Mouse (Mus musculus): ENCODE data around the gene Fbxo44. TPM values are rescaled to one million over a fixed set of nuclear protein-coding genes. Genes with fewer than 3 reads are reported as not detected.

Fbxo44 gene
- polyA plus RNA-seq, 1 experiment from 2014 or later: 104 TPM

DNA sequence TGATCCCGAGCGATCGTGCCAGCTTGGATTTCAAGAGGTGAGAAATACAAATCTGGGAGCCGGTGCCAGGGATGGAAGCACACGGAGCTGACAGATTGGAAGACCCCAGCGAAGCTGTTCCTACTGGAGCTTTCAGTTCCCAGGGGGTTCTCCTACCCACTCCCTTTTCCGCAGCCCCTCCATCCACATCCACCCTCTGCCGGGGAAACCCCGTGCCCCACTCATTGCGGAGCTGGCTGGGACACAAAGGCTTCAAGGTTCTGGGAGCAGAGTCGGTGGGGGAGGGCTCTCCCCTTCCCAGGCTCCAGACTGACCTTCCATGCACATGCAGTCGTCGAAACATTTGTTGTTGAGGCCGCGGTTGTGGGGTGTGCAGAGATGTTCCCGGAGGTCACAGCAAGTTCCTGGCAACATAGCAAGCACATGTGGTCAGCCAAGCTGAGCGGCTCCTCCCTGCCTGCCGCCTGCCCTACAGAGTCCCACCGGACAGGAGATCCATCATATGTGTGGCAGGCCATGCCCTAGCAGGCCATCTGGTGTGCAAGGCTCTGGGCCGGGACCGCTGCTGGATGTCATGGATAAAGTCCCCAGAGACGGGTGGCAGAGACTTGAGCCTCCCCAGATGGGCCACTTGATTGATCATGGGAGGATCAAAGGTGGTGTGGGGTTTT, 52.5 kb downstream of the Fbxo44 start:
- H3K4me1 ChIP-seq: peaks cover 14% of the 10 kb centered on the region
- no peak overlapping the region for H3K9ac ChIP-seq (replicated peaks)
- H3K9me3 ChIP-seq (replicated peaks): no peaks in the 10 kb centered on the region
- H3K27ac ChIP-seq (replicated peaks): no peak overlapping the region
- no peak overlapping the region for H3K4me2 ChIP-seq
- H3K27me3 ChIP-seq (replicated peaks): no peaks in the 10 kb centered on the region
- peaks cover 3% of the 10 kb centered on the region; the same call in 1 of the 2 replicates for H3K36me3 ChIP-seq
- no peak; the same call in 1 of the 2 replicates for ATAC-seq (ENCODE audit: low FRiP score)
- 38% methylated on average over 22 of the region's 22 CpGs for WGBS
- H3K4me3 ChIP-seq (replicated peaks): no peak overlapping the region

DNA sequence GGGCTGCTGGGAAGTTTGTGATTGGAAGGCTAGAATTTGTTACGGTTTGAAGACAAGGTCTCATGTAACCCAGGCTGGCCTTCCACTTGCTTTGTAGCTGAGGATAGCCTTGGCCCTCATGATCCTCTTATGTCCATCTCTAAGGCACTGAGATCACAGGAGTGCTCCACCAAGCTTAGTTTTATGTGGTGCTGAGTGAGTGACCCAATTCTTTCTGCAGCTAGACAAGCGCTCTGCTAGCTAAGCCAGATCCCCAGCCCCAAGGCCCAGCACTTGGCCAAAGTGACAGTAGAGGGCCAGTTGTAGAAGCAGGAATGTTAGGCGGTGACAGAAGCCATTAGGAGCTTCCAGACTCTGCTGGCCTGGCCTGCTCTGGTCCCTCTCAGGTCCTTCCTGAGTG, 56.1 kb downstream of the Fbxo44 start:
- H3K4me1 ChIP-seq: peaks cover 25% of the 10 kb centered on the region
- H3K4me3 ChIP-seq (replicated peaks): no peak overlapping the region
- H3K36me3 ChIP-seq: no peaks in the 10 kb centered on the region
- no peak overlapping the region for H3K4me2 ChIP-seq
- no peak overlapping the region for H3K9ac ChIP-seq (replicated peaks)
- no peak for ATAC-seq (ENCODE audit: low FRiP score)
- H3K9me3 ChIP-seq (replicated peaks): no peaks in the 10 kb centered on the region
- H3K27me3 ChIP-seq (replicated peaks): no peaks in the 10 kb centered on the region
- no peak overlapping the region for H3K27ac ChIP-seq (replicated peaks)
- 88% methylated on average over 3 of the region's 3 CpGs for WGBS

Small RNAs within 50 kb of the gene (microRNA-seq; reads per million reads assigned to microRNA genes)
- gene Mir7022: not detected

Other genes starting within 250 kb of the Fbxo44 start
- gene Plod1, start 223.7 kb downstream of the Fbxo44 start, polyA plus RNA-seq (2015; fragmentation: Nextera tagmentation; extraction: Ambion mirVana): 29.2 and 31.8 TPM in 2 replicates
- 11.5 and 13.5 TPM in 2 replicates for gene 2510039O18Rik, start 219.6 kb downstream of the Fbxo44 start, polyA plus RNA-seq (2015; fragmentation: Nextera tagmentation; extraction: Ambion mirVana)
- 0.33 TPM in 1 of 2 replicates, not detected in the other for gene Nppb, start 174.7 kb downstream of the Fbxo44 start, polyA plus RNA-seq (2015; fragmentation: Nextera tagmentation; extraction: Ambion mirVana)
- 1.6 and 1.7 TPM in 2 replicates for gene Nppa, start 159.8 kb downstream of the Fbxo44 start, polyA plus RNA-seq (2015; fragmentation: Nextera tagmentation; extraction: Ambion mirVana)
- 28.0 and 29.0 TPM in 2 replicates for gene Clcn6, start 121.7 kb downstream of the Fbxo44 start, polyA plus RNA-seq (2015; fragmentation: Nextera tagmentation; extraction: Ambion mirVana)
- 16.5 and 17.3 TPM in 2 replicates for gene Mthfr, start 121.4 kb downstream of the Fbxo44 start, polyA plus RNA-seq (2015; fragmentation: Nextera tagmentation; extraction: Ambion mirVana)
- 5.2 and 10.4 TPM in 2 replicates for gene Agtrap, start 72.5 kb downstream of the Fbxo44 start, polyA plus RNA-seq (2015; fragmentation: Nextera tagmentation; extraction: Ambion mirVana)
- gene Mad2l2, start 30.1 kb downstream of the Fbxo44 start, polyA plus RNA-seq (2015; fragmentation: Nextera tagmentation; extraction: Ambion mirVana): 99.2 and 99.9 TPM in 2 replicates
- 7.3 and 10.4 TPM in 2 replicates for gene Draxin, start 29.8 kb downstream of the Fbxo44 start, polyA plus RNA-seq (2015; fragmentation: Nextera tagmentation; extraction: Ambion mirVana)
- 20.6 and 21.9 TPM in 2 replicates for gene Fbxo6, start 8.3 kb downstream of the Fbxo44 start, polyA plus RNA-seq (2015; fragmentation: Nextera tagmentation; extraction: Ambion mirVana)
- gene Fbxo2, start 139 bp upstream of the Fbxo44 start, polyA plus RNA-seq (2015; fragmentation: Nextera tagmentation; extraction: Ambion mirVana): 17.2 and 19.0 TPM in 2 replicates
- gene Disp3, start 127.5 kb upstream of the Fbxo44 start, polyA plus RNA-seq (2015; fragmentation: Nextera tagmentation; extraction: Ambion mirVana): 13.0 and 15.6 TPM in 2 replicates